Mouse (Mus musculus): Measurements from ENCODE around the gene Rad23a. TPM values are rescaled to one million over a fixed set of nuclear protein-coding genes. Genes with fewer than 3 reads are reported as not detected.

The Rad23a gene
- polyA plus RNA-seq (2015; fragmentation: Nextera tagmentation; extraction: Ambion mirVana), result 107 and 123 TPM in 2 replicates

GRCm38 (mm10) chr8:84840248-84840999 is at the start of gene Rad23a:
Gene Rad23a (minus strand): TSS chr8:84840665.
- Histone ChIP-seq H3K9ac (peak within 1 kb of the TSS; percentile 87), H3K36me3 (peaks cover 73% of the 10 kb centered on the region), H3K4me2 (peak within 1 kb of the TSS; percentile 73), H3K4me1 (replicated peaks) (peaks cover 34% of the 10 kb centered on the region), H3K27ac (peak within 1 kb of the TSS; percentile 92), H3K9me3 (replicated peaks) (no peaks in the 10 kb centered on the region), H3K27me3 (no peaks in the 10 kb centered on the region), H3K4me3 (peak within 1 kb of the TSS; percentile 82)
- ATAC-seq (replicated peaks; ENCODE audit: insufficient number of reproducible peaks, insufficient read depth, low FRiP score, low read depth), result peak; percentile 91
- under 1% methylated on average over 54 of the region's 55 CpGs for WGBS

GRCm38 (mm10) chr8:84889141-84889540 is 48.7 kb upstream of the Rad23a start:
- Histone ChIP-seq H3K4me2 (no peak overlapping the region), H3K4me3 (no peak overlapping the region), H3K9ac (no peak overlapping the region), H3K4me1 (replicated peaks) (peaks cover 10% of the 10 kb centered on the region), H3K36me3 (peaks cover 25% of the 10 kb centered on the region), H3K9me3 (replicated peaks) (no peaks in the 10 kb centered on the region), H3K27me3 (no peaks in the 10 kb centered on the region), H3K27ac (no peak overlapping the region)
- no peak for ATAC-seq (replicated peaks; ENCODE audit: insufficient number of reproducible peaks, insufficient read depth, low FRiP score, low read depth)
- 93% methylated on average over 1 of the region's 1 CpGs for WGBS

- Histone ChIP-seq H3K27me3 (no peaks in the 10 kb centered on the region), H3K9me3 (replicated peaks) (no peaks in the 10 kb centered on the region), H3K4me2 (no peak overlapping the region), H3K4me3 (no peak overlapping the region), H3K36me3 (peaks cover 25% of the 10 kb centered on the region), H3K4me1 (replicated peaks) (peaks cover 7% of the 10 kb centered on the region), H3K9ac (no peak overlapping the region), H3K27ac (no peak overlapping the region)
- 90% methylated on average over 3 of the region's 3 CpGs for WGBS
- ATAC-seq (replicated peaks; ENCODE audit: insufficient number of reproducible peaks, insufficient read depth, low FRiP score, low read depth), result no peak
These were observed 47.8 kb upstream of the Rad23a start for GRCm38 (mm10) chr8:84888280-84888679.

GRCm38 (mm10) chr8:84884728-84885127 is 44.3 kb upstream of the Rad23a start:
- Histone ChIP-seq H3K27me3 (no peaks in the 10 kb centered on the region), H3K4me2 (no peak overlapping the region), H3K36me3 (peaks cover 22% of the 10 kb centered on the region), H3K4me3 (no peak overlapping the region), H3K9ac (no peak overlapping the region), H3K9me3 (replicated peaks) (no peaks in the 10 kb centered on the region), H3K27ac (no peak overlapping the region), H3K4me1 (replicated peaks) (no peaks in the 10 kb centered on the region)
- 79% methylated on average over 4 of the region's 4 CpGs for WGBS
- ATAC-seq (replicated peaks; ENCODE audit: insufficient number of reproducible peaks, insufficient read depth, low FRiP score, low read depth), result no peak

GRCm38 (mm10) chr8:84878915-84879314 is 38.5 kb upstream of the Rad23a start:
- Histone ChIP-seq H3K4me3 (no peak overlapping the region), H3K9ac (no peak overlapping the region), H3K27me3 (no peaks in the 10 kb centered on the region), H3K36me3 (no peaks in the 10 kb centered on the region), H3K4me2 (no peak overlapping the region), H3K9me3 (replicated peaks) (no peaks in the 10 kb centered on the region), H3K4me1 (replicated peaks) (no peaks in the 10 kb centered on the region), H3K27ac (no peak overlapping the region)
- 79% methylated on average over 1 of the region's 1 CpGs for WGBS
- no peak for ATAC-seq (replicated peaks; ENCODE audit: insufficient number of reproducible peaks, insufficient read depth, low FRiP score, low read depth)

- Histone ChIP-seq H3K4me3 (no peak overlapping the region), H3K4me2 (no peak overlapping the region), H3K9ac (no peak overlapping the region), H3K27ac (no peak overlapping the region), H3K27me3 (no peaks in the 10 kb centered on the region), H3K36me3 (no peaks in the 10 kb centered on the region), H3K4me1 (replicated peaks) (peaks cover 4% of the 10 kb centered on the region), H3K9me3 (replicated peaks) (no peaks in the 10 kb centered on the region)
- no peak for ATAC-seq (replicated peaks; ENCODE audit: insufficient number of reproducible peaks, insufficient read depth, low FRiP score, low read depth)
- WGBS, result 75% methylated on average over 3 of the region's 3 CpGs
These were observed 37.0 kb upstream of the Rad23a start for GRCm38 (mm10) chr8:84877297-84878035.

- WGBS, result 74% methylated on average over 3 of the region's 3 CpGs
- Histone ChIP-seq H3K4me1 (replicated peaks) (peaks cover 14% of the 10 kb centered on the region), H3K4me3 (no peak overlapping the region), H3K36me3 (no peaks in the 10 kb centered on the region), H3K27ac (no peak overlapping the region), H3K27me3 (no peaks in the 10 kb centered on the region), H3K9me3 (replicated peaks) (no peaks in the 10 kb centered on the region), H3K4me2 (no peak overlapping the region), H3K9ac (no peak overlapping the region)
- ATAC-seq (replicated peaks; ENCODE audit: insufficient number of reproducible peaks, insufficient read depth, low FRiP score, low read depth), result no peak
These were observed 33.9 kb upstream of the Rad23a start for GRCm38 (mm10) chr8:84874339-84874738.

GRCm38 (mm10) chr8:84873016-84873415 is 32.6 kb upstream of the Rad23a start:
- H3K27me3 ChIP-seq, result no peaks in the 10 kb centered on the region
- no peak for ATAC-seq (replicated peaks; ENCODE audit: insufficient number of reproducible peaks, insufficient read depth, low FRiP score, low read depth)
- H3K36me3 ChIP-seq, result peaks cover 12% of the 10 kb centered on the region
- no peaks in the 10 kb centered on the region for H3K9me3 ChIP-seq (replicated peaks)
- 63% methylated on average over 4 of the region's 4 CpGs for WGBS
- H3K27ac ChIP-seq, result no peak overlapping the region
- H3K9ac ChIP-seq, result no peak overlapping the region
- peaks cover 14% of the 10 kb centered on the region for H3K4me1 ChIP-seq (replicated peaks)
- H3K4me3 ChIP-seq, result peak overlapping the region; percentile 53
- peak overlapping the region; percentile 88 for H3K4me2 ChIP-seq

- H3K36me3 ChIP-seq, result peaks cover 17% of the 10 kb centered on the region
- peak overlapping the region; percentile 53 for H3K4me3 ChIP-seq
- H3K9ac ChIP-seq, result peak overlapping the region; percentile 59
- peak; percentile 70 for ATAC-seq (replicated peaks; ENCODE audit: insufficient number of reproducible peaks, insufficient read depth, low FRiP score, low read depth)
- peaks cover 14% of the 10 kb centered on the region for H3K4me1 ChIP-seq (replicated peaks)
- no peaks in the 10 kb centered on the region for H3K9me3 ChIP-seq (replicated peaks)
- peak overlapping the region; percentile 88 for H3K4me2 ChIP-seq
- WGBS, result 2% methylated on average over 54 of the region's 54 CpGs
- no peaks in the 10 kb centered on the region for H3K27me3 ChIP-seq
- no peak overlapping the region for H3K27ac ChIP-seq
These were observed 32.0 kb upstream of the Rad23a start for GRCm38 (mm10) chr8:84872309-84872965.

GRCm38 (mm10) chr8:84871376-84872308 is 31.2 kb upstream of the Rad23a start, which contains the start of gene Syce2:
Gene Syce2 (plus strand): TSS chr8:84872111.
- Histone ChIP-seq H3K27me3 (no peaks in the 10 kb centered on the region), H3K4me1 (replicated peaks) (peaks cover 14% of the 10 kb centered on the region), H3K36me3 (peaks cover 25% of the 10 kb centered on the region), H3K9ac (peak within 1 kb of the TSS; percentile 59), H3K4me3 (peak within 1 kb of the TSS; percentile 53), H3K27ac (no peak within 1 kb of the TSS), H3K4me2 (peak within 1 kb of the TSS; percentile 88), H3K9me3 (replicated peaks) (no peaks in the 10 kb centered on the region)
- peak; percentile 71 for ATAC-seq (replicated peaks; ENCODE audit: insufficient number of reproducible peaks, insufficient read depth, low FRiP score, low read depth)
- 11% methylated on average over 44 of the region's 46 CpGs for WGBS

Data from heart, embryonic 15.5 days (tissue).